Mouse (Mus musculus): ENCODE results near the gene Efna5. TPM values are rescaled to one million over a fixed set of nuclear protein-coding genes. Genes with fewer than 3 reads are reported as not detected.

Efna5 gene
- polyA plus RNA-seq, 1 experiment from 2014 or later, result 24.5 TPM

DNA sequence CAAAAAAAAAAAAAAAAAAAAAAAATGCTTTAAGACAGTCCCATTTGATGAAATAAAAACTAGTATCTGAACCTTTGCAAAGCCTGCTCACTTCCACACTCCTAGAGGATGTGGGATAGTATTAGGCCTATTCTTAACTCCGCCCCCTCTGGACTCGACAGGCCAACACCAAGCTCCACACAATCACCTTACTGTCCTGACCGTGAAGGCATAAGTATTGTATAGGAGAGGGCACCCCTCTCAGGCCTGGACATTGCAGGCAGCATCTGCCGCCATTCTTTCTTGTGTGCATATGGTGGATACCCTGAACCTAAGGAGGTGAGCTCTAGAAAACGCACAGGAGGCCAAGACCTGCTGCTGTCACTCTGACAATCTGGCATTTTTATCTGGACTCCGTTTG lies 274.4 kb downstream of the Efna5 start:
- no peaks in the 10 kb centered on the region for H3K9me3 ChIP-seq (replicated peaks; ENCODE audit: control insufficient read depth, low read length)
- no peak overlapping the region for H3K9ac ChIP-seq (ENCODE audit: low read depth, low read length)
- H3K36me3 ChIP-seq (ENCODE audit: control insufficient read depth, insufficient read depth, low read length), result no peaks in the 10 kb centered on the region
- no peak overlapping the region for H3K27ac ChIP-seq (ENCODE audit: low read depth, low read length)
- WGBS (ENCODE audit: insufficient replicate concordance), result 81% methylated on average over 6 of the region's 6 CpGs
- ATAC-seq (replicated peaks; ENCODE audit: insufficient number of reproducible peaks, low FRiP score, low TSS enrichment), result no peak
- H3K4me2 ChIP-seq, result no peak overlapping the region
- no peaks in the 10 kb centered on the region for H3K27me3 ChIP-seq (ENCODE audit: control insufficient read depth, insufficient read depth, low read length)
- H3K4me3 ChIP-seq (ENCODE audit: low read depth, low read length), result no peak overlapping the region
- H3K4me1 ChIP-seq (ENCODE audit: control insufficient read depth, insufficient read depth, low read length), result no peaks in the 10 kb centered on the region

DNA sequence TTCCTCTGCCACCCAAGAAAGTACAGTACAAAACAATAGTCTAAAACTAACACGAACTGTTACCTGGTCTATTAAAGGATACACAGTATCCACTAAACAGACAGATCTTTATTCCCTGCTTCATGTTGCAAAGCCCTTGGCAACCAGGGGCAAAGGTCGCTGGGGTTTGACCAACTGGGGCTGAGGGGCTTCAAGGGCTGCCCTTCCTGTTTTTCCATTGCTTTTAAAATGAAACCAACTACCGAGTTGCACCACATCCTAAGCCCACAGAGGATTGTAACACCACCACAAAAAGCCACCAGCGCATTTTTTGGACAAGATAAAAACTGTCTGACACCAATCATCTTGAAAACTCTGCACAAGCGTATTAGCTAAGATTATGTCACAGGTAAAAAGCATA lies 276.8 kb downstream of the Efna5 start:
- Histone ChIP-seq H3K36me3 (ENCODE audit: control insufficient read depth, insufficient read depth, low read length) (no peaks in the 10 kb centered on the region), H3K4me1 (ENCODE audit: control insufficient read depth, insufficient read depth, low read length) (no peaks in the 10 kb centered on the region), H3K27me3 (ENCODE audit: control insufficient read depth, insufficient read depth, low read length) (no peaks in the 10 kb centered on the region), H3K4me3 (ENCODE audit: low read depth, low read length) (no peak overlapping the region), H3K9me3 (replicated peaks; ENCODE audit: control insufficient read depth, low read length) (no peaks in the 10 kb centered on the region), H3K4me2 (no peak overlapping the region), H3K27ac (ENCODE audit: low read depth, low read length) (no peak overlapping the region), H3K9ac (ENCODE audit: low read depth, low read length) (no peak overlapping the region)
- WGBS (ENCODE audit: insufficient replicate concordance), result 71% methylated on average over 5 of the region's 5 CpGs
- no peak for ATAC-seq (replicated peaks; ENCODE audit: insufficient number of reproducible peaks, low FRiP score, low TSS enrichment)

DNA sequence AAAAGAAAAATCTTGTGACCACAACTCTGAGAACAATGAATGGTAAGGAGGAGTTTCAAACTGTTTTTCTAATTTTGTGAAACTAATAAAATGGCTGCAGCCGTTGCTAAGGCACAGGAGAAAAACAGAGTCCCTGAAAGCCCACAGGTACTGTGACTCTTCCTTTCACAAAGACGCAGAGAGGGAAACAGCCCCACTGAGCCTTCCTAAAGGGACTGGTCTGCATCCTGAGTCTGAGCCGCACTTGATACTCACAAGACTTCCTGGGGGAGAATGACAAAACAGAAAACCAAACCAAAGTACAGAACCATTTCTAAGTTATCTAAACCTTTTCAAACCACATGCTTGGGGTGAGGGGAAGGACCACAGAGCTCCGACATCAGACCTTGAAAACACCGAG lies 277.5 kb downstream of the Efna5 start:
- Histone ChIP-seq H3K9ac (ENCODE audit: low read depth, low read length) (no peak overlapping the region), H3K27ac (ENCODE audit: low read depth, low read length) (no peak overlapping the region), H3K36me3 (ENCODE audit: control insufficient read depth, insufficient read depth, low read length) (no peaks in the 10 kb centered on the region), H3K4me1 (ENCODE audit: control insufficient read depth, insufficient read depth, low read length) (no peaks in the 10 kb centered on the region), H3K9me3 (replicated peaks; ENCODE audit: control insufficient read depth, low read length) (no peaks in the 10 kb centered on the region), H3K4me3 (ENCODE audit: low read depth, low read length) (no peak overlapping the region), H3K4me2 (no peak overlapping the region), H3K27me3 (ENCODE audit: control insufficient read depth, insufficient read depth, low read length) (no peaks in the 10 kb centered on the region)
- ATAC-seq (replicated peaks; ENCODE audit: insufficient number of reproducible peaks, low FRiP score, low TSS enrichment), result no peak
- WGBS (ENCODE audit: insufficient replicate concordance), result 52% methylated on average over 5 of the region's 5 CpGs

- no peaks in the 10 kb centered on the region for H3K4me1 ChIP-seq (ENCODE audit: control insufficient read depth, insufficient read depth, low read length)
- no peak overlapping the region for H3K4me3 ChIP-seq (ENCODE audit: low read depth, low read length)
- ATAC-seq (replicated peaks; ENCODE audit: insufficient number of reproducible peaks, low FRiP score, low TSS enrichment), result no peak
- H3K4me2 ChIP-seq, result no peak overlapping the region
- H3K9ac ChIP-seq (ENCODE audit: low read depth, low read length), result no peak overlapping the region
- 68% methylated on average over 9 of the region's 9 CpGs for WGBS (ENCODE audit: insufficient replicate concordance)
- H3K27ac ChIP-seq (ENCODE audit: low read depth, low read length), result no peak overlapping the region
- no peaks in the 10 kb centered on the region for H3K9me3 ChIP-seq (replicated peaks; ENCODE audit: control insufficient read depth, low read length)
- H3K27me3 ChIP-seq (ENCODE audit: control insufficient read depth, insufficient read depth, low read length), result no peaks in the 10 kb centered on the region
- H3K36me3 ChIP-seq (ENCODE audit: control insufficient read depth, insufficient read depth, low read length), result no peaks in the 10 kb centered on the region
Measured at GRCm38 (mm10) chr17:62598716-62599490, 282.2 kb downstream of the Efna5 start.

- H3K9me3 ChIP-seq (replicated peaks; ENCODE audit: control insufficient read depth, low read length), result no peaks in the 10 kb centered on the region
- no peaks in the 10 kb centered on the region for H3K4me1 ChIP-seq (ENCODE audit: control insufficient read depth, insufficient read depth, low read length)
- H3K4me3 ChIP-seq (ENCODE audit: low read depth, low read length), result no peak overlapping the region
- no peaks in the 10 kb centered on the region for H3K27me3 ChIP-seq (ENCODE audit: control insufficient read depth, insufficient read depth, low read length)
- no peak overlapping the region for H3K27ac ChIP-seq (ENCODE audit: low read depth, low read length)
- no peak overlapping the region for H3K4me2 ChIP-seq
- no peaks in the 10 kb centered on the region for H3K36me3 ChIP-seq (ENCODE audit: control insufficient read depth, insufficient read depth, low read length)
- WGBS (ENCODE audit: insufficient replicate concordance), result 43% methylated on average over 5 of the region's 5 CpGs
- no peak overlapping the region for H3K9ac ChIP-seq (ENCODE audit: low read depth, low read length)
- ATAC-seq (replicated peaks; ENCODE audit: insufficient number of reproducible peaks, low FRiP score, low TSS enrichment), result no peak
Measured at GRCm38 (mm10) chr17:62592436-62593074, 288.6 kb downstream of the Efna5 start.

DNA sequence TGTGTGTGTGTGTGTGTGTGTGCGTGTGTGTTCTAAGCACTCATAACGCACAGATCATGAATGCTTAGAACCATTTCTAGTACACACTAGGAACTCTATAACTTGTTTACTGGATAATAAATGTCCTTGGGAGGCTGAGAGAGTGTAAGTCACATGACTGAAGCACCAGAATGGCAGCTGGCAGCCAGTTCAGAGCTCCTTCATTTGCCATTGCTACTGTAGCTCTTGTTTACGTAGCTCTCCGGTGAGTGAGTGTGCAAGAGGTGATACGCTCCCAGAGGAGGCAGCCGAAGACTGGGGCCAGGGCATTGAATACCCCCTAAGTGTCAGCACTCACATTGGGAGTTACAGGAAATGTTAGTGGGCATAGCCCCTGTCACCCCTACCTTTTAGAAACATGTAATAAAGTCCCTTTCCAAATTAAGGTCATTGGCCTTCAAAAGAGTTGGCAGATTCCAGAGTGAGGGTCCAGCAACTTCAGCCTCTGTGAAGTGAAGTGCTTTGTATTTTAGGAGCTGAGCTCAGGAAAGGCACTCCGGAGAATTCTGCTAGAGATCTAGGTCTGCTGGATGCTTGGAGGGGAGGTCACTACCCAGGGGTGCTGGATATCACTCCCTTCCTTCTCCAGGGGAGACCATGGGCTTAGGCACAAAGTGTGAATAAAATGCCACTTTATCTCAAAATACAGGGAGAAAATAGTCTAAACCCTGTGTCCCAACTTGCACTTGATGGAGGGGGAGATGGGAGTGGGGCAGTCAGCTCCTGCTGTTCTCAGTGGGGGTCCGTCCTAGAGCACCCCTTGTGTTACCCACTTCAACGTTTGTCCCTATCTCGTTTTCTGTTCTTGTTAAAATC lies 289.3 kb downstream of the Efna5 start:
- Histone ChIP-seq H3K9me3 (replicated peaks; ENCODE audit: control insufficient read depth, low read length) (peaks cover 4% of the 10 kb centered on the region), H3K4me2 (no peak overlapping the region), H3K27me3 (ENCODE audit: control insufficient read depth, insufficient read depth, low read length) (no peaks in the 10 kb centered on the region), H3K4me3 (ENCODE audit: low read depth, low read length) (no peak overlapping the region), H3K27ac (ENCODE audit: low read depth, low read length) (no peak overlapping the region), H3K9ac (ENCODE audit: low read depth, low read length) (no peak overlapping the region), H3K36me3 (ENCODE audit: control insufficient read depth, insufficient read depth, low read length) (no peaks in the 10 kb centered on the region), H3K4me1 (ENCODE audit: control insufficient read depth, insufficient read depth, low read length) (no peaks in the 10 kb centered on the region)
- ATAC-seq (replicated peaks; ENCODE audit: insufficient number of reproducible peaks, low FRiP score, low TSS enrichment), result no peak
- WGBS (ENCODE audit: insufficient replicate concordance), result 58% methylated on average over 10 of the region's 10 CpGs

- Histone ChIP-seq H3K4me3 (ENCODE audit: low read depth, low read length) (no peak overlapping the region), H3K27me3 (ENCODE audit: control insufficient read depth, insufficient read depth, low read length) (no peaks in the 10 kb centered on the region), H3K36me3 (ENCODE audit: control insufficient read depth, insufficient read depth, low read length) (no peaks in the 10 kb centered on the region), H3K4me1 (ENCODE audit: control insufficient read depth, insufficient read depth, low read length) (no peaks in the 10 kb centered on the region), H3K9me3 (replicated peaks; ENCODE audit: control insufficient read depth, low read length) (peaks cover 4% of the 10 kb centered on the region), H3K27ac (ENCODE audit: low read depth, low read length) (no peak overlapping the region), H3K9ac (ENCODE audit: low read depth, low read length) (no peak overlapping the region), H3K4me2 (no peak overlapping the region)
- ATAC-seq (replicated peaks; ENCODE audit: insufficient number of reproducible peaks, low FRiP score, low TSS enrichment), result no peak
- 73% methylated on average over 9 of the region's 9 CpGs for WGBS (ENCODE audit: insufficient replicate concordance)
Measured at GRCm38 (mm10) chr17:62590685-62591460, 290.2 kb downstream of the Efna5 start.

DNA sequence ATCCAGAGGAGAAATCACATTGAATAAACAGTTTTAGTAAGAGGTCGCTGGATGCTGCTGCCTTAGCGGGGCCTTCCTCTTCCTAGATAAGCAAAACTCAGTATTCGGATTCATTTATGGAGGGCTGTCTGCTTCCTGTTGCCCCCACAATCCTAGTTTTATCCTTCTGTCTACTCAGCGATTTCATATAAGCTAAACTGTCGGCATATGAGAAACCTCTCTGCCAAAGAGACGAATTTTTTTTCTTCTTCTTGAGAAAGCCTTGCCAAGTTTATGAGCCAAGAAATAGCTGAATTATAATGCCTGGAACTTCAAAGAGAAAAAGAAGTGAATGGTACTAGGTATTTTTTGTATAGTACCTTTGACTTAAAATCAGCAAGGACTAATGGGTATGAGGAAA lies 301.0 kb downstream of the Efna5 start:
- Histone ChIP-seq H3K27me3 (ENCODE audit: control insufficient read depth, insufficient read depth, low read length) (no peaks in the 10 kb centered on the region), H3K4me1 (ENCODE audit: control insufficient read depth, insufficient read depth, low read length) (no peaks in the 10 kb centered on the region), H3K4me2 (no peak overlapping the region), H3K9ac (ENCODE audit: low read depth, low read length) (no peak overlapping the region), H3K27ac (ENCODE audit: low read depth, low read length) (no peak overlapping the region), H3K36me3 (ENCODE audit: control insufficient read depth, insufficient read depth, low read length) (no peaks in the 10 kb centered on the region), H3K4me3 (ENCODE audit: low read depth, low read length) (no peak overlapping the region), H3K9me3 (replicated peaks; ENCODE audit: control insufficient read depth, low read length) (no peaks in the 10 kb centered on the region)
- 71% methylated on average over 6 of the region's 6 CpGs for WGBS (ENCODE audit: insufficient replicate concordance)
- ATAC-seq (replicated peaks; ENCODE audit: insufficient number of reproducible peaks, low FRiP score, low TSS enrichment), result no peak

Data from heart, embryonic 11.5 days (tissue).